Mouse (Mus musculus) cortical plate, adult 2 months (tissue): Measurements from ENCODE around the gene Tmem184b. TPM values are rescaled to one million over a fixed set of nuclear protein-coding genes. Genes with fewer than 3 reads are reported as not detected.

Experiments
- H3K27ac ChIP-seq: fragments of 200-500 bp; 2 replicates; pipeline ENCODE4 v1.5.1; 2012; ENCODE audit warnings: low read length, control low read depth, inconsistent platforms; ENCODE audit not compliant: insufficient read depth
- H3K4me1 ChIP-seq: fragments of 200-500 bp; 2 replicates; pipeline ENCODE4 v1.6.1; 2011; ENCODE audit warnings: low read length; ENCODE audit not compliant: control insufficient read depth, insufficient read depth
- H3K4me3 ChIP-seq: fragments of 200-500 bp; 2 replicates; pipeline ENCODE4 v1.5.1; 2011; ENCODE audit warnings: mild to moderate bottlenecking, low read length, control low read depth; ENCODE audit not compliant: insufficient read depth
- CTCF ChIP-seq: fragments of 200-500 bp; IDR thresholded peaks from 2 replicates; pipeline ENCODE4 v1.5.1; 2011; ENCODE audit warnings: mild to moderate bottlenecking, control low read depth, low read length; ENCODE audit not compliant: insufficient read depth; ENCODE audit errors: extremely low read depth
- POLR2A ChIP-seq: fragments of 200-500 bp; IDR thresholded peaks from 2 replicates; pipeline ENCODE4 v1.6.1; 2011; ENCODE audit warnings: mild to moderate bottlenecking, low read length, control low read depth; ENCODE audit not compliant: insufficient read depth; ENCODE audit errors: extremely low read depth
- polyA plus RNA-seq: library from polyadenylated mRNA; depleted of rRNA; stranded (reverse); fragments of >200 nt; gene quantifications from 2 replicates; pipeline ENCODE4 v1.2.3, GENCODE M21; 2012

Gene Tmem184b
- polyA plus RNA-seq, 1 experiment, result 75.6 TPM

GRCm38 (mm10) chr15:79370281-79370843, 33.0 kb downstream of the Tmem184b start:
- Histone ChIP-seq H3K4me3 (no peak overlapping the region), H3K27ac (no peak overlapping the region), H3K4me1 (no peaks in the 10 kb centered on the region)
- TF ChIP-seq POLR2A, result no peak
- no peak for TF ChIP-seq CTCF

GRCm38 (mm10) chr15:79369452-79370280, 33.7 kb downstream of the Tmem184b start:
- TF ChIP-seq CTCF (no peak), POLR2A (no peak)
- no peaks in the 10 kb centered on the region for H3K4me1 ChIP-seq
- H3K27ac ChIP-seq, result peak overlapping the region; percentile 91; the same call in 1 of the 2 replicates
- no peak overlapping the region for H3K4me3 ChIP-seq

DNA sequence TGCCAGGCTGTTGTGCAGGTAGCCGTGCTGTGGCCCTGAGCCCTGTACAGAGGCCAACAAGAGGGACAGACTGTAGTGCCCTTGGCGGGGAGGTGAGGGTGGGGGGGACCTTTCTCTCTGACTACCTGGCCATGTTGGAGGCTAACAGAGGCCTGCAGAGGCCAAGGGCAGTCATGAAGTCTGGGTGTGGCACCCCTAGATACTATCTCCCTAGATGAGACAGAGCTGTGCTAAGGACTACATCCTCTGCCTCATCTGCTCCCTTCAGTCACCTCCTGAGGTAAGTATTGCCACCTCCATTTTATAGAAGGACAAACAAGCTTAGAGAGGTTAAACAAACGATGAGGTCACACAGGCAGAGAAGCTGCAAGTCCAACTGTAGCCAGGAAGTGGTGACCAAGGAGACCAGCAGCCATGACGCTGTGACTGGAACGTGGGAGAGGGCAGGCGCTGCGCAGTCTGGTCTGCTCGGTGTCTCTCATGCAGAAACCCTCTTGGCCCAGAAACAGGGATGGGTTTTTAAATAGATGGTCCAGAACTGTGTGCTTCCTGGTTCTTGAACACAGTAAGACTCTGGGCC, 34.4 kb downstream of the Tmem184b start:
- Histone ChIP-seq H3K27ac (peak overlapping the region; percentile 91), H3K4me3 (no peak overlapping the region), H3K4me1 (no peaks in the 10 kb centered on the region)
- TF ChIP-seq CTCF (no peak), POLR2A (no peak)

- no peak overlapping the region for H3K4me3 ChIP-seq
- no peaks in the 10 kb centered on the region for H3K4me1 ChIP-seq
- H3K27ac ChIP-seq, result peak overlapping the region; percentile 91
- TF ChIP-seq POLR2A, result no peak
- no peak for TF ChIP-seq CTCF
Measured at GRCm38 (mm10) chr15:79368313-79368811, 35.0 kb downstream of the Tmem184b start.

DNA sequence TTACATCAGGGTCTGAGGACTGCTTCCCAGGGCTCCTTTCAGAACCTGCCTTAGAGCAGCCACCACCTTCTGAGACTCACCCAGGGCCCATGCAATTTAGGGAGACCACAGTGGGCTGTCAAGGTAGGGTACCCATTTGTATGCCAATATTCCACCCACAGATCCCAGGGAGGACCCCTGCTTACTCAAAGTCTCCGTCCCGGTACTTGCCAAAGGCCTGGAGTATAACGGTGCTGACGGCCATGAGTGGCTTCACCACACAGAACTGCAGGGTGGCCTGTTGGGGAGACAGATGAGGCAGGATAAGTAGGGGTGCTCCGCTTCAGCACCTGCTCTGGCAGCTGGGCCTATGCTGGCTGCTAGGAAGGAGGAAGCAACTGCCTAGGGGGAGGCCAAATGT, 37.0 kb downstream of the Tmem184b start:
- TF ChIP-seq CTCF (no peak), POLR2A (no peak)
- Histone ChIP-seq H3K4me1 (no peaks in the 10 kb centered on the region), H3K27ac (no peak overlapping the region), H3K4me3 (no peak overlapping the region)

GRCm38 (mm10) chr15:79365068-79365467, 38.3 kb downstream of the Tmem184b start:
- no peak for TF ChIP-seq CTCF
- TF ChIP-seq POLR2A, result no peak
- no peak overlapping the region for H3K4me3 ChIP-seq
- H3K27ac ChIP-seq, result no peak overlapping the region
- no peaks in the 10 kb centered on the region for H3K4me1 ChIP-seq

GRCm38 (mm10) chr15:79364120-79364519, 39.2 kb downstream of the Tmem184b start:
- H3K4me1 ChIP-seq, result no peaks in the 10 kb centered on the region
- TF ChIP-seq POLR2A (no peak), CTCF (no peak)
- no peak overlapping the region for H3K27ac ChIP-seq
- no peak overlapping the region for H3K4me3 ChIP-seq

DNA sequence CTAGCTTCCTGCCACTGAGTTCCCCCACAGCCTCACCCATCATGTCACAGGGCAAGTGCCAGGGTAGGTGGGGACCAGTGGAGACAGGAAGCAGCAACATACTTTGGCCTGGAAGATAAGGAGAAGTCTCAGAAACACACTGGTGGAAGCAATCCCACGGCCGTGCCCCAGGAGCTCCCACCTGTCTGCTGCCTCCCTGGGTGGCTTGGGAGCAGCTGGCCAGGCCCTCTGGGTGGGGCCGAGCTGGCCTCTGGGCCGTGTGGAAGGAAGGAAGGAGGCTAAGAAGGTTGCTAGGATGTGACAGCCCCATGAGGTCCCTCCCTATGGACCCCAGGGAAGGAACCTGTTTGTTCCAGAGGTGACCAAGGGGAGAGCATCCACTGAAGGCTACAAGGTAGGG, 42.3 kb downstream of the Tmem184b start:
- no peaks in the 10 kb centered on the region; the same call in 1 of the 2 replicates for H3K4me1 ChIP-seq
- TF ChIP-seq CTCF (no peak), POLR2A (no peak)
- no peak overlapping the region for H3K4me3 ChIP-seq
- H3K27ac ChIP-seq, result no peak overlapping the region

- no peak overlapping the region for H3K4me3 ChIP-seq
- TF ChIP-seq CTCF (no peak), POLR2A (no peak)
- H3K4me1 ChIP-seq, result no peaks in the 10 kb centered on the region; the same call in 1 of the 2 replicates
- no peak overlapping the region for H3K27ac ChIP-seq
Measured at GRCm38 (mm10) chr15:79360371-79360770, 43.0 kb downstream of the Tmem184b start.
